Mouse (Mus musculus) bone marrow, adult 2 months (tissue): Measurements from ENCODE around the gene Rab20.

ENCODE experiments used
- CTCF ChIP-seq: fragments of 200-500 bp; IDR thresholded peaks from 2 replicates; pipeline ENCODE4 v1.5.1; 2011; ENCODE audit warnings: low read length, control low read depth; ENCODE audit not compliant: control insufficient read depth, insufficient read depth
- POLR2A ChIP-seq: fragments of 200-500 bp; IDR thresholded peaks from 2 replicates; pipeline ENCODE4 v1.6.1; 2011; ENCODE audit warnings: low read depth, mild to moderate bottlenecking, control low read depth, low read length, borderline replicate concordance; ENCODE audit not compliant: control insufficient read depth

DNA sequence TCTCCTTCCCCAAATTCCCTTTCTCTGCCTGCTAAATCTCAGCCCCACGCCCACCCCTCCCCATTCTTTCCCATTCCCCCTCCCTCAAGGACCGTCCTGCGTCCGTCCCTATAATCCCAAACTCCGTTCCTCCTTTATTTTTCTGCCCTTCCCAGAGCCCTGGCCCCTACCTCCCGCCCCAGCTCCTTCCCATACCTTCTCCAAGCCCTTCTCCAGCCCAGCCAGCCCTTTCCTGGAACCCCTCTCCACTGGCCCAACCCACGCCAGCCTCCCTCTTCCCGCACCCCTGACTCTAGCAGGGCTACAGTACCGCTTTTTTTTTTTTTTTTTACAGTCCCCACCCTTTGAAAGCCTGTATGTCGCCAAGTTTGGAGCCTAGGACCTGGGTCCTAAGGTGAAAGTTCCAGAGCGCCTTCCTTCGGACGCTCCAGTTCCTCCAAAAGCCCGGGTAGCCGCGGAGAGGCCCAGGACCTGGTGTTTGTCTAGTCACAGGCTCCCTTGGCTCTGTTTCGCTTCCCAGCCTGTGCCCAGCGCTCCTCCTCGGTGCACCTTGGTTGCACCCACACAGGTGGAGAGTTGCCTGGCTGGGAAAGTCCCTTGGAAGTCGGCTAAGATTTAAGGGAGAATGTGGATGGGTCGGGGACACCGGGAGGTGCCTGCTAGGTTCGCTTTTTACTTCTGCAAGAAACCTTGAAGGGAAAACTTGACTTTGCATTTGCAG, 457 bp upstream of the Rab20 start:
- no peak for TF ChIP-seq CTCF
- no peak for TF ChIP-seq POLR2A
